Mouse (Mus musculus) neural tube, embryonic 12.5 days (tissue): ENCODE measurements around the gene Dnajb4. TPM values are rescaled to one million over a fixed set of nuclear protein-coding genes. Genes with fewer than 3 reads are reported as not detected.
"Not testable (repeated sequence)": the region's sequence is repeated elsewhere in the genome, so short reads cannot be mapped to it uniquely, and the experiment has no call there.

ENCODE experiments used
- ATAC-seq: fragments of 200-750 bp; cut with Nextera tagmentation; 2 replicates; pipeline ENCODE4 v1.8.0; 2017; ENCODE audit warnings: low read depth, mild to moderate bottlenecking, moderate TSS enrichment, moderate library complexity; ENCODE audit not compliant: low FRiP score
- H3K27ac ChIP-seq: fragments of 300-500 bp; sonication (generic); 2 replicates; pipeline ENCODE4 v1.5.1; 2016
- H3K27me3 ChIP-seq: fragments of 300-500 bp; sonication (generic); replicated peaks from 2 replicates; pipeline ENCODE4 v1.6.1; 2016; ENCODE audit warnings: mild to moderate bottlenecking
- H3K36me3 ChIP-seq: fragments of 300-500 bp; sonication (generic); 2 replicates; pipeline ENCODE4 v1.6.1; 2016; ENCODE audit warnings: mild to moderate bottlenecking
- H3K4me1 ChIP-seq: fragments of 300-500 bp; sonication (generic); 2 replicates; pipeline ENCODE4 v1.6.1; 2016
- H3K4me2 ChIP-seq: fragments of 300-500 bp; sonication (generic); replicated peaks from 2 replicates; pipeline ENCODE4 v1.6.1; 2016; ENCODE audit warnings: mild to moderate bottlenecking
- H3K4me3 ChIP-seq: fragments of 300-500 bp; sonication (generic); 2 replicates; pipeline ENCODE4 v1.5.1; 2016
- H3K9ac ChIP-seq: fragments of 300-500 bp; sonication (generic); 2 replicates; pipeline ENCODE4 v1.6.1; 2016; ENCODE audit warnings: mild to moderate bottlenecking
- H3K9me3 ChIP-seq: fragments of 300-500 bp; sonication (generic); 2 replicates; pipeline ENCODE4 v1.6.1; 2016; ENCODE audit warnings: mild to moderate bottlenecking
- WGBS: fragments of 180-500 bp; shearing (Covaris S2); methylation state at CpG from one replicate; pipeline ENCODE4 v1.1.7; 2016; 5-methylcytosine and 5-hydroxymethylcytosine counted together
- polyA plus RNA-seq: library from polyadenylated mRNA; unstranded; fragments of >200 nt; fragmentation: Nextera tagmentation; extraction: Ambion mirVana; gene quantifications from 2 replicates; pipeline ENCODE4 v1.2.1, GENCODE M21; 2016

Dnajb4 gene
- polyA plus RNA-seq, 1 experiment from 2014 or later: 30.3 TPM

DNA sequence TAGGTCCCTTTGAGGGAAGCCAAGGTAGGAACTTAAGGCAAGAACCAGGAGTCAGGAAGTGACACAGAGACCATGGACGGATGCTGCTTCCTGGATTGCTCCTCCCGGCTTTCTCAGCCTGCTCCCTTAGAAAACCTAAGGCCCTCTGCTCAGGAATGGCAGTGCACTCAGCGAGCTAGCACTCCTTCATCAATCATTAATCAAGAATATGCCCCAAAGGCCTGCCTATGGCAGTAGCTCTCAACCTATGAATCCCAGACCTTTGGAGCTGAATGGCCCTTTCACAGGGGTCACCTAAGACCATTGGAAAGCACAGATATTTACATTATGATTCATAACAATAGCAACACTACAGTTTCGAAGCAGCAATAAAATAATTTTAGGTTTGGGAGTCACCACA is 79.1 kb downstream of the Dnajb4 start:
- no peak for ATAC-seq
- Histone ChIP-seq H3K27me3 (no peaks in the 10 kb centered on the region), H3K9me3 (no peaks in the 10 kb centered on the region), H3K27ac (no peak overlapping the region), H3K4me2 (no peak overlapping the region), H3K9ac (no peak overlapping the region), H3K4me1 (no peaks in the 10 kb centered on the region), H3K4me3 (no peak overlapping the region), H3K36me3 (no peaks in the 10 kb centered on the region)
- 86% methylated on average over 4 of the region's 4 CpGs for WGBS

DNA sequence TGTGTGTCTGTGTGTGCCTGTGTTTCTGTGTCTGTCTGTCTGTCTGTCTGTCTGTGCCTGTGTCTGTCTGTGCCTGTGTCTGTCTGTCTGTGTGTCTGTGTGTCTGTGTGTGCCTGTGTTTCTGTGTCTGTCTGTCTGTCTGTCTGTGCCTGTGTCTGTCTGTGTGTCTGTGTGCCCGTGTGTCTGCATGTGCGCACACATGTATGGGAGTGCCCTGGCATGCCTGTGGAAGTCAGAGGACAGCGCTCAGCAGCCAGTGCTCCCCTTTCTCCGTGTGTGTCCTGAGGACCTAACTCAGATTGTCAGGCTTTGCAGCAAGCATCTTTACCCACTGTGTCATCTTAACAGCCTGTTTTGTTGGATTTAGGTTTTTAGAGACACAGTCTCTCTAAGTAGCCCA is 80.7 kb downstream of the Dnajb4 start:
- not testable (repeated sequence) for H3K27ac ChIP-seq, H3K4me3 ChIP-seq, H3K36me3 ChIP-seq, H3K9ac ChIP-seq, H3K4me2 ChIP-seq, H3K4me1 ChIP-seq, H3K9me3 ChIP-seq, H3K27me3 ChIP-seq, ATAC-seq
- 88% methylated on average over 4 of the region's 4 CpGs for WGBS

DNA sequence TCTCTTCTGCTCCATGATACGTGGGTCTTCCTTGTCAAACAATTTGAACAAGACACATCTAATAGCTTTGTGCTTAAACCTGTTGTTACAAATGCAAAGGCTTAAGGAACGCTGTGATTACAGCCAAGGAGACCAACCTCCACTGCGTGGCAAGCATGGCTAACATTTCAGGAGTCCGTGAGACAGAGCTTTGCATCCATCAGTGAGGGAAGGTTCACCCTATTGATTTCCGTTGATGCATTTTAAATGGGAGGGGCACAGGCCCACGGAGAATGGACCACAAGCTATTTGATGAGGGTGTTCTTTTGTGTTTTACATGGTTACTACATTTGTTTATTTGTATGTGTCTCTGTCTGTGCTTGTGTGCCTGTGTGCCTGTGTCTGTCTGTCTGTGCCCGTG is 81.5 kb downstream of the Dnajb4 start:
- H3K27me3 ChIP-seq: no peaks in the 10 kb centered on the region
- H3K9ac ChIP-seq: no peak overlapping the region
- no peaks in the 10 kb centered on the region for H3K36me3 ChIP-seq
- H3K4me2 ChIP-seq: no peak overlapping the region
- no peaks in the 10 kb centered on the region for H3K9me3 ChIP-seq
- no peak for ATAC-seq
- whole genome bisulfite sequencing: 75% methylated on average over 7 of the region's 7 CpGs
- no peaks in the 10 kb centered on the region for H3K4me1 ChIP-seq
- H3K27ac ChIP-seq: no peak overlapping the region
- no peak overlapping the region for H3K4me3 ChIP-seq

Other genes starting within 250 kb of the Dnajb4 start
- 2.3 and 2.7 TPM in 2 replicates for gene Gipc2, start 44.1 kb downstream of the Dnajb4 start, polyA plus RNA-seq
- 337 and 352 TPM in 2 replicates for gene Fubp1, start 120 bp upstream of the Dnajb4 start, polyA plus RNA-seq
- gene Nexn, start 56.0 kb upstream of the Dnajb4 start, polyA plus RNA-seq: 5.1 and 9.0 TPM in 2 replicates
- gene Miga1, start 130.1 kb upstream of the Dnajb4 start, polyA plus RNA-seq: 21.7 and 22.0 TPM in 2 replicates
- 80.0 and 86.7 TPM in 2 replicates for gene Usp33, start 136.2 kb upstream of the Dnajb4 start, polyA plus RNA-seq
- 43.1 and 46.0 TPM in 2 replicates for gene Zzz3, start 185.2 kb upstream of the Dnajb4 start, polyA plus RNA-seq